Mouse (Mus musculus): Measurements from ENCODE around the gene Nrros. TPM values are rescaled to one million over a fixed set of nuclear protein-coding genes. Genes with fewer than 3 reads are reported as not detected.

Nrros gene
- polyA plus RNA-seq, 1 experiment from 2014 or later = 9.8 TPM

- WGBS = 86% methylated on average over 4 of the region's 4 CpGs
- no peaks in the 10 kb centered on the region for H3K4me1 ChIP-seq
- H3K9me3 ChIP-seq (replicated peaks) = no peaks in the 10 kb centered on the region
- no peak overlapping the region for H3K4me2 ChIP-seq (replicated peaks)
- no peaks in the 10 kb centered on the region for H3K36me3 ChIP-seq
- H3K4me3 ChIP-seq = no peak overlapping the region
- ATAC-seq (ENCODE audit: low FRiP score) = no peak
- H3K27ac ChIP-seq = no peak overlapping the region
- no peak overlapping the region for H3K9ac ChIP-seq
- H3K27me3 ChIP-seq = no peaks in the 10 kb centered on the region
Observed at GRCm38 (mm10) chr16:32127046-32127445, 38.3 kb downstream of the Nrros start.

GRCm38 (mm10) chr16:32125364-32125763 is 40.0 kb downstream of the Nrros start:
- Histone ChIP-seq H3K27me3 (no peaks in the 10 kb centered on the region), H3K9ac (no peak overlapping the region), H3K4me1 (no peaks in the 10 kb centered on the region), H3K4me2 (replicated peaks) (no peak overlapping the region), H3K9me3 (replicated peaks) (no peaks in the 10 kb centered on the region), H3K27ac (no peak overlapping the region), H3K36me3 (no peaks in the 10 kb centered on the region), H3K4me3 (no peak overlapping the region)
- 88% methylated on average over 3 of the region's 3 CpGs for WGBS
- no peak for ATAC-seq (ENCODE audit: low FRiP score)

DNA sequence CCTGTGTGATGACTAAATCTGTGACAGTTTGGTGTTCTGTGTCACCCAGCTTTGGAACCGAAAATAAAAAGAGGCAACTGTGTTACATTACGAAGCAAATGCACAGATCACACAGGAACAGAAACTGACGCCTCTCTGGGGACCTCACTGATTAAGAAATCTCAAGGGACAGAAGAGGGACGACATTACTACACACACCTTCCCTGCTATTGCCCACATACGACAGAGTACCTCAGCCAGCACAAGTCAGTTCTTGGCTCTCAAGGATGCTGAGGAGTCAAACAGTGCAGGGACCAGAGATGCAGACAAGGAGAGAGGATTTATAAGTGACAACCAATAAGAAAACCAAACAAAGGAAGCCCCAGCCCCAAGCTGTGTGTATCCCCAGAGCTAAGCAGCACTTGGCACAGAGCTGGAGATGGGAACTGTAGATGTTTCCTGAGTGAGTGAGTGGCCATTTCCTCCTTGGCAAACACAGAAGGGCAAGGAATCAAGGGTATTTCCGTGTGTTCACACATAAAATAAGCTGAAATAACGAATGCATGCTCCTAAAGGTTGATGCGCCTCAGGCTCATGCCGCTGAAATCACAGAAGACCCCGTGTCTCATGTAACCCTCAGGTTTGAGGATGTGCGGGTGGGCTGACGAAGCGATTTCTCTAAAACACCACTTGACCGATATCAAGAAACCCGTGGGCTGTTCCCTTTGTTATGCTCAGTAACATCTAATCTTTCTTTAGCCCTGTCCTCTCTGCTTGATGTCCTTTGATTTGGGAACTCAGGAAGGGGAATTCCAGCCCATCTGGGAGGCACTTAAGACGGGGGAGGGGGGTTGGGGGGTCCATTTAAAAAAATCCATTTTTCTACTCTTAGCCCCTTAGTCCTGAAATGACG is 40.7 kb downstream of the Nrros start:
- Histone ChIP-seq H3K4me2 (replicated peaks) (no peak overlapping the region), H3K9ac (no peak overlapping the region), H3K4me1 (no peaks in the 10 kb centered on the region), H3K27ac (no peak overlapping the region), H3K9me3 (replicated peaks) (no peaks in the 10 kb centered on the region), H3K4me3 (no peak overlapping the region), H3K36me3 (no peaks in the 10 kb centered on the region), H3K27me3 (no peaks in the 10 kb centered on the region)
- no peak for ATAC-seq (ENCODE audit: low FRiP score)
- 72% methylated on average over 17 of the region's 17 CpGs for WGBS

- 94% methylated on average over 7 of the region's 7 CpGs for WGBS
- no peak for ATAC-seq (ENCODE audit: low FRiP score)
Observed at GRCm38 (mm10) chr16:32124020-32124419, 41.4 kb downstream of the Nrros start.

DNA sequence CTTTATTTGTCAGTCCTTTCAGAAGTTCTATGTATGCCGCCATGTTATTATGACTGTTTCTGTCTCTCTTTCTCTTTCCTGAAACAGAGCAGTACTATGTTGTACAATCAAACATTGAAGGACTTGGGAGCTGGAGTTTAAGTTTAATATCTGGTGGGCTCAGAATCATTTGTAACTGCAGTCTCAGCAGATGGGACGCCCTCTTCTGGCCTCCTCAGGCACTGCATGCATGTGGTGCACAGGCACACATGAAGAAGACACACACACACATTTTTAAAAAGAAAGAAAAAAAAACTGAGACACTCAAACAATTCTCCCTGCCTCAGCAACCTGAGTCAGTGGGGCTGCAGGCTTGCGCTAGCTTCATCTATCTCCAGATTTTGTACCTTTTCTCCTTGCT is 44.9 kb downstream of the Nrros start:
- Histone ChIP-seq H3K4me2 (replicated peaks) (no peak overlapping the region), H3K4me1 (no peaks in the 10 kb centered on the region), H3K27ac (no peak overlapping the region), H3K9ac (no peak overlapping the region), H3K36me3 (no peaks in the 10 kb centered on the region), H3K9me3 (replicated peaks) (no peaks in the 10 kb centered on the region), H3K27me3 (no peaks in the 10 kb centered on the region), H3K4me3 (no peak overlapping the region)
- ATAC-seq (ENCODE audit: low FRiP score) = no peak
- 72% methylated on average over 3 of the region's 3 CpGs for WGBS

More at GRCm38 (mm10) chr16:32124020-32124419, 41.4 kb downstream of the Nrros start:
- H3K27me3 ChIP-seq = no peaks in the 10 kb centered on the region
- no peaks in the 10 kb centered on the region for H3K4me1 ChIP-seq
- no peaks in the 10 kb centered on the region for H3K36me3 ChIP-seq
- H3K4me2 ChIP-seq (replicated peaks) = no peak overlapping the region
- H3K9ac ChIP-seq = no peak overlapping the region
- no peak overlapping the region for H3K4me3 ChIP-seq
- no peaks in the 10 kb centered on the region for H3K9me3 ChIP-seq (replicated peaks)
- no peak overlapping the region for H3K27ac ChIP-seq

DNA sequence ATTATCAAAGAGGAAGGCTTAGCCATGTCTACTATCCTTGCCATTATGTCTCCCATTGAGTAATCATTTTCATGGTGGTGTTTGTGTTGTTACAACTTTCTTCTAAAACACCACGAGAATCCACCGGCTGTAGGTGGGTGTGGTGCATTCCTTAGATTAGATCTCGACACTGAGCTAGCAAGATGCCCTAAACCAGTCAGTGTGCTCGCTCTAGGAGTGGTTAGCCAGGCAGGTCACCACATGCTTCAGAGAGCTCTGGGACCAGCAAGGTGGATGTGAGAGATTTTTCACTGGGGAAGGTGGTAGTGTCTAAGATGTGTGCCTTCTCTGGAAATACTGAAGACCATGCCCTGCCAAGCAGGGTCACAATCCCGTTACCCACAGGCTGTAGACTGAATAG is 49.2 kb downstream of the Nrros start:
- no peak overlapping the region for H3K9ac ChIP-seq
- WGBS = 64% methylated on average over 5 of the region's 5 CpGs
- ATAC-seq (ENCODE audit: low FRiP score) = no peak
- H3K27me3 ChIP-seq = no peaks in the 10 kb centered on the region
- no peak overlapping the region for H3K4me3 ChIP-seq
- H3K36me3 ChIP-seq = no peaks in the 10 kb centered on the region
- H3K9me3 ChIP-seq (replicated peaks) = no peaks in the 10 kb centered on the region
- no peaks in the 10 kb centered on the region for H3K4me1 ChIP-seq
- H3K4me2 ChIP-seq (replicated peaks) = no peak overlapping the region
- H3K27ac ChIP-seq = no peak overlapping the region

DNA sequence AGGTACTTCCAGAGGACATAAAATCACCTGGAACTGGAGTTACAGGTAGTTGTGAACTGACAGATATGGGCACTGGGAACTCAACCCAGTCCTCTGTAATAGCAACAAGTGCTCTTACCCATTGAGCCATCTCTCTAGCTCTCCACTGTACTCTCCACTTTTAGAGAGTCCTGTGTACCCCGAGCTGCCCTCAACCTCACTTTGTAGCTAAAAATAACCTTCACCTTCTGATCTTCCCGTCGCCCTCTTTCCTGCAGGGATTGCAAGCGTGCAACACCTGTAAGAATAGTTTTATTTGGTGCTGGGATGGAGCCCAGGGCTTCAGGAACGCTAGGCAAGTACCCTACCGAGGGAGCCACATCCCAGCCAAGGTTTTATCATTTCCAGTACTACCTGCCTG is 49.6 kb downstream of the Nrros start:
- no peak for ATAC-seq (ENCODE audit: low FRiP score)
- no peak overlapping the region for H3K9ac ChIP-seq
- no peak overlapping the region for H3K4me2 ChIP-seq (replicated peaks)
- 68% methylated on average over 6 of the region's 6 CpGs for WGBS
- H3K4me1 ChIP-seq = no peaks in the 10 kb centered on the region
- H3K27me3 ChIP-seq = no peaks in the 10 kb centered on the region
- H3K9me3 ChIP-seq (replicated peaks) = no peaks in the 10 kb centered on the region
- no peak overlapping the region for H3K4me3 ChIP-seq
- no peaks in the 10 kb centered on the region for H3K36me3 ChIP-seq
- H3K27ac ChIP-seq = no peak overlapping the region

- WGBS = 21% methylated on average over 15 of the region's 15 CpGs
- ATAC-seq (ENCODE audit: low FRiP score) = no peak
- no peak overlapping the region for H3K4me3 ChIP-seq
Observed at GRCm38 (mm10) chr16:32114968-32115695, 50.3 kb downstream of the Nrros start.

DNA sequence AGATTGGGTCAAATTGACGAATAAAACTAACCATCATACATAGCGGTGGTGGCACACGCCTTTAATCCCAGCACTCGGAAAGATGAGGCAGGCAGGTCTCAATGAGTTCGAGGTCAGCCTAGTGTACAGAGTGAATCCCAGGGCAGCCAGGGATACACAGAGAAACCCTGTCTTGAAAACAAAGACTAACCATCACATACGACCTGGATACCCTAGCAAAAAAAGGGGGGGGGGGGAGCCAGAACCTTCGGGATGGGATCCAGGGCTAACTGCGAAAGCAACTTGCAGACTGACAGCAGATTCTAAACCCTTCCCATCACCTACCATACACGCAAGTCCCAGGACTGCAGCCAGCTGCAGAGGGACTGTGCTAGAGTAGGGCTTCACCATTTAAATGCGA is 51.0 kb downstream of the Nrros start:
- no peak for ATAC-seq (ENCODE audit: low FRiP score)
- no peaks in the 10 kb centered on the region for H3K36me3 ChIP-seq
- no peaks in the 10 kb centered on the region for H3K27me3 ChIP-seq
- no peak overlapping the region for H3K4me3 ChIP-seq
- H3K27ac ChIP-seq = no peak overlapping the region
- no peak overlapping the region for H3K9ac ChIP-seq
- no peaks in the 10 kb centered on the region for H3K4me1 ChIP-seq
- WGBS = 83% methylated on average over 9 of the region's 10 CpGs
- no peaks in the 10 kb centered on the region for H3K9me3 ChIP-seq (replicated peaks)
- H3K4me2 ChIP-seq (replicated peaks) = no peak overlapping the region

More at GRCm38 (mm10) chr16:32114968-32115695, 50.3 kb downstream of the Nrros start:
- no peaks in the 10 kb centered on the region for H3K9me3 ChIP-seq (replicated peaks)
- 0 out of 2 replicates have a peak overlapping the region, but pooled peaks have one; percentile 1 for H3K4me2 ChIP-seq (replicated peaks)
- no peaks in the 10 kb centered on the region for H3K4me1 ChIP-seq
- H3K36me3 ChIP-seq = no peaks in the 10 kb centered on the region
- no peaks in the 10 kb centered on the region for H3K27me3 ChIP-seq
- H3K27ac ChIP-seq = no peak overlapping the region
- H3K9ac ChIP-seq = no peak overlapping the region

- no peak for ATAC-seq (ENCODE audit: low FRiP score)
- Histone ChIP-seq H3K27me3 (no peaks in the 10 kb centered on the region), H3K4me3 (no peak overlapping the region), H3K4me2 (replicated peaks) (no peak overlapping the region), H3K9me3 (replicated peaks) (no peaks in the 10 kb centered on the region), H3K36me3 (no peaks in the 10 kb centered on the region), H3K4me1 (no peaks in the 10 kb centered on the region), H3K27ac (no peak overlapping the region), H3K9ac (no peak overlapping the region)
- 73% methylated on average over 23 of the region's 23 CpGs for WGBS
Observed at GRCm38 (mm10) chr16:32113541-32114218, 51.7 kb downstream of the Nrros start.

DNA sequence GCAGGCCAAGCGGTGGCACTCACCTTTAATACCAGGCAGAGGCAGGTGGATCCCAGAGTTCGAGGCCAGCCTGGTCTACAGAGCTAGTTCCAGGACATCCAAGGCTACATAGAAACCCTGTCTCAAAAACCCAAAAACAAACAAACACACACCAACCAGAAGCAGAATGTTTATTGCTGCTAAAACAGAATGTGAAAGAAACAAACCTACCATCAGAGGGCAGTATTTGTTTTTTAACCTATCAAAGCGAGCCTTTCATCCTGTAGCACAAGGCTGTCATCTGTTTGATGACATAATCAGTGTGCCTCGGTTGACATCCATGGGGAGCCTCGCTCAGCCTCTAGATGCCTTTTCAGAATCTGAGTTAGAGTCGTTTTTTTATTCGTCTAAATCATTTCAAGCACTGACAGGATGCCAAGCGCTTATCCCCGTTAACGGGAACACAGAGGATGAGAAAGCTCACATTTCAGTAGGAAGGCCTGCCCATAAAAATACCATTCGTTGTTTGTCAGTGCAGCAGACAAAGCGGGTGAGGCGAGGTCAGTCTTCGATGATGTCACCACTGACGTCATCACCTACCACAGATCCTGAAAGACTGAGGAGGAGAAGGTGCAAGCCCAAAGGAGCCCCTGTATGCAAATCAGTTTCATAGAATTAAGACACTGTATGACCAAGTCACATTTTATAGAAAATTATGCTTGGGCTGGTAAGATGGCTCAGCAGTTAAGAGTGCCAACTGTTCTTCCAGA is 54.3 kb downstream of the Nrros start:
- no peaks in the 10 kb centered on the region for H3K27me3 ChIP-seq
- H3K4me1 ChIP-seq = no peaks in the 10 kb centered on the region
- no peak overlapping the region for H3K4me2 ChIP-seq (replicated peaks)
- H3K27ac ChIP-seq = no peak overlapping the region
- WGBS = 85% methylated on average over 15 of the region's 15 CpGs
- no peak overlapping the region for H3K4me3 ChIP-seq
- peaks cover 22% of the 10 kb centered on the region for H3K36me3 ChIP-seq
- H3K9me3 ChIP-seq (replicated peaks) = no peaks in the 10 kb centered on the region
- no peak overlapping the region for H3K9ac ChIP-seq
- ATAC-seq (ENCODE audit: low FRiP score) = no peak

- H3K27me3 ChIP-seq = no peaks in the 10 kb centered on the region
- H3K4me2 ChIP-seq (replicated peaks) = no peak overlapping the region
- WGBS = 90% methylated on average over 2 of the region's 2 CpGs
- no peaks in the 10 kb centered on the region for H3K9me3 ChIP-seq (replicated peaks)
- H3K4me3 ChIP-seq = no peak overlapping the region
- peaks cover 39% of the 10 kb centered on the region for H3K36me3 ChIP-seq
- H3K9ac ChIP-seq = no peak overlapping the region
- H3K27ac ChIP-seq = no peak overlapping the region
- ATAC-seq (ENCODE audit: low FRiP score) = no peak
- H3K4me1 ChIP-seq = no peaks in the 10 kb centered on the region
Observed at GRCm38 (mm10) chr16:32108578-32108977, 56.8 kb downstream of the Nrros start.
